8 mouse cellular contexts compared by ENCODE assay signal in the genomic region with DNA sequence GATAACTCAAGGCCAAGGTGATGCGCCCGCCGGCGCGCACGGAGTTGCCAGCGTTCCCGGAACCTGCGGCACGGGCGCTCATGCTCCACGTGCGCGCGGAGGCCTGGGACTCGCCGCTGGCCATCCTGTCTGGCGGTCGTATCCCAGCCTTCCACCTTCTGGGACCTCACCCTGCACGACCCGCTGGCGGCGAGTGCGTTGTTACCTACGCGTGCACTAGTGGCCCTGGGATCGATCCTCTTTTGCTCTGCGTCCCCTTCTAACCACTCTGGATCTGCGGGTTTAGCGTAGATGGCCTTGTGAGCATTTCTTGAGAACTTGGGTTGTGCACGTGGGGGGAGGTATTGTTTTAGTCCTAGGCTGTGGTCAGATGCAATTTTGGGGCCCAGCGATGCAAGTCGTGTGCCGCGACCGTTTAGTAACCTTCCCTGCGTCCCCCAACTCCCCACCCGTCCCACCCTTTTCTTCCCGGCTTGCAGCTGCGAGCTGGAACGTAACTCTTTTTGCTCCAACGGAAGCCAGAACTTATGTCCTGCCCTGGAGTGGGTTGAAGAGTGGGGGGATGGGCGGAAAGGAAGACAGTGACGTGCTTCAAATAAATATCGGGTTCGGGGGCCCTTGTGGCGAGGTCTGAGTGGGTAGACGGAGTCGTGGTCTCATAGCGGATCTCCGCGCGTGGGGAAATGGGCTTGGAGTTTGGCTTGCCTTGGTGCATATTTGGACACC. TPM values are rescaled to one million over a fixed set of nuclear protein-coding genes. Genes with fewer than 3 reads are reported as not detected.
A peak's percentile ranks its signal among the peaks of the same experiment; 100 is the strongest.
DNase-seq lines count a peak whose midpoint lies in the region; ATAC-seq lines count a peak whose summit lies in the region.

No protein-coding gene starts in this region.

- H3K36me3 ChIP-seq in hindbrain, embryonic 14.5 days (replicated peaks; ENCODE audit: control insufficient read depth, insufficient read depth), result no peaks in the 10 kb centered on the region
- peaks cover 6% of the 10 kb centered on the region for H3K36me3 ChIP-seq in liver, embryonic 16.5 days (ENCODE audit: control insufficient read depth, insufficient read depth)
- H3K36me3 ChIP-seq in neural tube, embryonic 15.5 days, result no peaks in the 10 kb centered on the region

- H3K4me3 ChIP-seq in hindbrain, embryonic 14.5 days (replicated peaks; ENCODE audit: low read length), result peak overlapping the region; percentile 84
- peak overlapping the region; percentile 89 for H3K4me3 ChIP-seq in liver, embryonic 16.5 days (ENCODE audit: low read depth, low read length)
- H3K4me3 ChIP-seq in neural tube, embryonic 15.5 days (replicated peaks), result peak overlapping the region; percentile 91

- peak overlapping the region; percentile 60 for H3K9ac ChIP-seq in hindbrain, embryonic 14.5 days
- peak overlapping the region; percentile 86 for H3K9ac ChIP-seq in liver, embryonic 16.5 days (ENCODE audit: low read depth, low read length)
- peak overlapping the region; percentile 67 for H3K9ac ChIP-seq in neural tube, embryonic 15.5 days (replicated peaks)

- H3K27me3 ChIP-seq in hindbrain, embryonic 14.5 days (ENCODE audit: control insufficient read depth, insufficient read depth, low read length), result peaks cover 11% of the 10 kb centered on the region; the same call in 1 of the 2 replicates
- no peaks in the 10 kb centered on the region for H3K27me3 ChIP-seq in liver, embryonic 16.5 days (ENCODE audit: control insufficient read depth, insufficient read depth, low read depth, low read length)
- peaks cover 17% of the 10 kb centered on the region for H3K27me3 ChIP-seq in neural tube, embryonic 15.5 days (replicated peaks)

- peak overlapping the region; percentile 94 for H3K4me2 ChIP-seq in hindbrain, embryonic 14.5 days (replicated peaks)
- peak overlapping the region; percentile 93 for H3K4me2 ChIP-seq in liver, embryonic 16.5 days (ENCODE audit: low read depth, low read length)
- peak overlapping the region; percentile 97 for H3K4me2 ChIP-seq in neural tube, embryonic 15.5 days

- H3K27ac ChIP-seq in hindbrain, embryonic 14.5 days, result no peak overlapping the region
- peak overlapping the region; percentile 92 for H3K27ac ChIP-seq in liver, embryonic 16.5 days (ENCODE audit: low read length)
- peak overlapping the region; percentile 70 for H3K27ac ChIP-seq in neural tube, embryonic 15.5 days (replicated peaks)

- peak; percentile 26; the same call in 1 of the 2 replicates for ATAC-seq in erythroblast, adult 5-6 weeks (replicated peaks; ENCODE audit: low FRiP score, poor library complexity, severe bottlenecking)
- peak; percentile 60; the same call in 1 of the 2 replicates for ATAC-seq in hindbrain, embryonic 14.5 days (ENCODE audit: low FRiP score)
- ATAC-seq in liver, embryonic 16.5 days (ENCODE audit: low read depth), result peak; percentile 45
- peak; percentile 75 for ATAC-seq in neural tube, embryonic 15.5 days (ENCODE audit: low FRiP score)

- WGBS in hindbrain, embryonic 14.5 days, result under 1% methylated on average over 53 of the region's 53 CpGs
- under 1% methylated on average over 53 of the region's 53 CpGs for WGBS in liver, embryonic 16.5 days (ENCODE audit: insufficient replicate concordance)
- WGBS in neural tube, embryonic 15.5 days, result under 1% methylated on average over 53 of the region's 53 CpGs

- no peaks in the 10 kb centered on the region for H3K9me3 ChIP-seq in hindbrain, embryonic 14.5 days (ENCODE audit: control insufficient read depth, low read length)
- no peaks in the 10 kb centered on the region for H3K9me3 ChIP-seq in liver, embryonic 16.5 days (replicated peaks; ENCODE audit: control insufficient read depth, low read length)
- no peaks in the 10 kb centered on the region for H3K9me3 ChIP-seq in neural tube, embryonic 15.5 days (replicated peaks)

- H3K4me1 ChIP-seq in hindbrain, embryonic 14.5 days (replicated peaks; ENCODE audit: control insufficient read depth, insufficient read depth, low read length), result peaks cover 21% of the 10 kb centered on the region
- H3K4me1 ChIP-seq in liver, embryonic 16.5 days (ENCODE audit: control insufficient read depth, low read depth, low read length), result peaks cover 32% of the 10 kb centered on the region
- H3K4me1 ChIP-seq in neural tube, embryonic 15.5 days, result peaks cover 21% of the 10 kb centered on the region

- DNase-seq in heart, adult 11 months, result peak; percentile 87
- no peak for DNase-seq in heart, adult 8-10 months (ENCODE audit: low spot score)
- peak; percentile 9 for DNase-seq in adrenal gland, adult 8-10 months
- DNase-seq in hindbrain, embryonic 14.5 days (ENCODE audit: low spot score), result no peak
- peak; percentile 72 to 75 for DNase-seq in thymus, postnatal 36 days

RNA-seq across cellular contexts. Expression of a gene that starts 0.7 kb away (rescaled TPM):
- total RNA-seq in heart, adult 8-10 months (2022), result 1 to 10 TPM in 3 of 4 experiments, under 1 TPM in 1; 1.00 to 3.1 (median 1.2) TPM
- total RNA-seq in adrenal gland, adult 8-10 months (2022), result 1 to 10 TPM; 1.9 to 3.1 (median 2.8) TPM
- total RNA-seq in erythroblast, adult 5-6 weeks (2015; ENCODE audit: low replicate concordance), result 33.4 and 36.5 TPM in 2 replicates
- 37.4 and 58.1 TPM in 2 replicates for total RNA-seq in erythroblast, adult 5-6 weeks (2017; ENCODE audit: low replicate concordance)
- 17.1 and 19.1 TPM in 2 replicates for polyA plus RNA-seq in hindbrain, embryonic 14.5 days (2014; fragmentation: Nextera tagmentation; extraction: Ambion mirVana)
- 38.8 and 40.7 TPM in 2 replicates for polyA plus RNA-seq in liver, embryonic 16.5 days (2015; fragmentation: Nextera tagmentation; extraction: Ambion mirVana)
- 14.0 and 57.1 TPM in 2 replicates for polyA plus RNA-seq in neural tube, embryonic 15.5 days (2015; fragmentation: Nextera tagmentation; extraction: Ambion mirVana)

Comparison
In these comparisons a context has a peak if more than half of its experiments do, and no peak if none do; other contexts are left out.
1. DNase-seq: peak in heart, adult 11 months (single experiment), adrenal gland, adult 8-10 months (single experiment) and thymus, postnatal 36 days (2 of 2); none in heart, adult 8-10 months (single experiment) and hindbrain, embryonic 14.5 days (single experiment).
2. RNA of a gene that starts 0.7 kb away (total RNA-seq): 33.4 to 58.1 TPM in erythroblast, adult 5-6 weeks; 1.9 to 3.1 TPM in adrenal gland, adult 8-10 months and 1.00 to 3.1 TPM in heart, adult 8-10 months; every median in the first group is over 4 times any median in the second.
3. Peak in every context shown above with its lines, with median percentiles within 50 percentile points of each other: ATAC-seq, H3K4me2 ChIP-seq, H3K4me3 ChIP-seq and H3K9ac ChIP-seq.